Mouse (Mus musculus) G1E (cell line): ENCODE results near the gene Iqschfp.

Source experiments
- CTCF ChIP-seq: IDR thresholded peaks from 2 replicates; pipeline ENCODE4 v1.5.1; 2012; ENCODE audit warnings: low read depth, low read length, inconsistent platforms, mixed read lengths
- GATA1 ChIP-seq: IDR thresholded peaks from 2 replicates; pipeline ENCODE4 v1.6.1; 2012; ENCODE audit warnings: borderline replicate concordance, low read length, inconsistent platforms, mixed read lengths
- TAL1 ChIP-seq: conservative IDR thresholded peaks from 2 replicates; pipeline ENCODE4 v1.6.1; 2012; ENCODE audit warnings: low read depth, low read length, inconsistent platforms, mixed read lengths

- TF ChIP-seq CTCF = no peak
- TF ChIP-seq GATA1 = no peak
- no peak for TF ChIP-seq TAL1
Observed at GRCm38 (mm10) chr3:67892026-67892705, at the start of gene Iqschfp, which contains the start of gene Iqcj.
